ENCODE assay signal across 10 mouse cellular contexts in genomic region chr8:46941731-46942650, GRCm38 (mm10). TPM values are rescaled to one million over a fixed set of nuclear protein-coding genes. Genes with fewer than 3 reads are reported as not detected.
DNase-seq lines count a peak whose midpoint lies in the region; ATAC-seq and TF ChIP-seq lines count a peak whose summit lies in the region.
"Had no signal": no experiment of that assay in that cellular context is flagged by ENCODE, and none has a peak within 500 bp of the region (broad histone marks: within the 10 kb centered on the region; RNA-seq: fewer than 3 reads in every experiment).

No protein-coding gene starts in this region.

- H3K27ac ChIP-seq in layer of hippocampus, adult 2 months: peak overlapping the region; percentile 32; the same call in 1 of the 2 replicates
- peak overlapping the region; percentile 43 for H3K27ac ChIP-seq in heart, embryonic 13.5 days (replicated peaks)
- H3K27ac ChIP-seq: midbrain, embryonic 12.5 days had no signal

- H3K4me1 ChIP-seq in heart, embryonic 13.5 days: peaks cover 13% of the 10 kb centered on the region
- H3K4me1 ChIP-seq: midbrain, embryonic 12.5 days had no signal

- no peak for DNase-seq in frontal cortex, postnatal 14 days (ENCODE audit: low spot score in 2 of 2)
- DNase-seq in layer of hippocampus, adult 2 months (ENCODE audit: low spot score in 2 of 2): no peak
- no peak for DNase-seq in layer of hippocampus, adult 18-20 months (ENCODE audit: low spot score in 2 of 2)
- peak; percentile 88 for DNase-seq in A20 (ENCODE audit: low read depth, low spot score)
- DNase-seq in cerebellum, adult 18-20 months: no peak
- DNase-seq in cerebellum, adult 8-10 months: no peak
- DNase-seq: cerebellum, postnatal 25 days had no signal

- H3K36me3 ChIP-seq in heart, embryonic 13.5 days: no peaks in the 10 kb centered on the region
- H3K36me3 ChIP-seq: midbrain, embryonic 12.5 days had no signal

- peak overlapping the region; percentile 43; the same call in 1 of the 2 replicates for H3K4me2 ChIP-seq in heart, embryonic 13.5 days
- H3K4me2 ChIP-seq: midbrain, embryonic 12.5 days had no signal

- peaks cover 6% of the 10 kb centered on the region for H3K27me3 ChIP-seq in heart, embryonic 13.5 days (replicated peaks)
- H3K27me3 ChIP-seq: midbrain, embryonic 12.5 days had no signal

- peak; percentile 71 for ATAC-seq in frontal cortex, adult (ENCODE audit: low TSS enrichment)
- no peak for ATAC-seq in heart, embryonic 13.5 days (ENCODE audit: extremely low read depth, insufficient number of reproducible peaks, low FRiP score, low TSS enrichment)

- no peak for TF ChIP-seq CTCF in layer of hippocampus, adult 2 months (conservative IDR thresholded peaks at IDR 0.05)

- no peaks in the 10 kb centered on the region for H3K9me3 ChIP-seq in heart, embryonic 13.5 days

- no peak overlapping the region for H3K9ac ChIP-seq in heart, embryonic 13.5 days
- H3K9ac ChIP-seq: midbrain, embryonic 12.5 days had no signal

- H3K4me3 ChIP-seq in layer of hippocampus, adult 2 months: 0 out of 2 replicates have a peak overlapping the region, but pooled peaks have one; percentile 8
- no peak overlapping the region for H3K4me3 ChIP-seq in heart, embryonic 13.5 days
- H3K4me3 ChIP-seq: midbrain, embryonic 12.5 days had no signal

- WGBS in heart, embryonic 13.5 days: 67% methylated on average over 15 of the region's 15 CpGs

RNA-seq across cellular contexts. Expression of gene Enpp6, which starts 44.7 kb away (rescaled TPM):
- total RNA-seq in layer of hippocampus, adult 2 months (2021): 1 to 10 TPM; 4.7 to 7.2 TPM
- total RNA-seq in layer of hippocampus, adult 18-20 months (2021): 1 to 10 TPM; 5.0 to 6.4 TPM
- 1.9 and 2.9 TPM in 2 replicates for polyA plus RNA-seq in heart, embryonic 13.5 days (2015; fragmentation: Nextera tagmentation; extraction: Ambion mirVana)
